Mouse (Mus musculus) right cerebral cortex, postnatal 14 days (tissue): Measurements from ENCODE around the gene Sec16a.
A peak's percentile ranks its signal among the peaks of the same experiment; 100 is the strongest.

Source experiments
- DNase-seq: peaks from one replicate; pipeline ENCODE4 v3.0.0; 2022

Sec16a gene

GRCm38 (mm10) chr2:26438373-26438772, 6.6 kb downstream of the Sec16a start:
- no peak for DNase-seq

GRCm38 (mm10) chr2:26437221-26437620, 7.8 kb downstream of the Sec16a start:
- no peak for DNase-seq

- DNase-seq = no peak
Measured at GRCm38 (mm10) chr2:26434791-26435572, 10.0 kb downstream of the Sec16a start.

GRCm38 (mm10) chr2:26429851-26430250, 15.2 kb downstream of the Sec16a start:
- DNase-seq = no peak

- no peak for DNase-seq
Measured at GRCm38 (mm10) chr2:26424541-26424940, 20.5 kb downstream of the Sec16a start.

GRCm38 (mm10) chr2:26423086-26423485, 21.9 kb downstream of the Sec16a start:
- no peak for DNase-seq

GRCm38 (mm10) chr2:26421969-26422368, 23.0 kb downstream of the Sec16a start:
- no peak for DNase-seq

- DNase-seq = no peak
Measured at GRCm38 (mm10) chr2:26418120-26418519, 26.9 kb downstream of the Sec16a start.

- no peak for DNase-seq
Measured at GRCm38 (mm10) chr2:26417066-26417465, 27.9 kb downstream of the Sec16a start.

GRCm38 (mm10) chr2:26410931-26411411, 34.0 kb downstream of the Sec16a start:
- DNase-seq = no peak

GRCm38 (mm10) chr2:26410091-26410490, 34.9 kb downstream of the Sec16a start:
- no peak for DNase-seq

GRCm38 (mm10) chr2:26409362-26409761, 35.7 kb downstream of the Sec16a start:
- DNase-seq = no peak

GRCm38 (mm10) chr2:26408515-26409356, 36.3 kb downstream of the Sec16a start, which contains the start of gene Inpp5e:
Gene Inpp5e, minus strand, starts transcription at chr2:26409203.
- peak; percentile 98 for DNase-seq

GRCm38 (mm10) chr2:26403306-26403705, 41.7 kb downstream of the Sec16a start:
- no peak for DNase-seq

- DNase-seq = no peak
Measured at GRCm38 (mm10) chr2:26402265-26402664, 42.8 kb downstream of the Sec16a start.

- DNase-seq = no peak
Measured at GRCm38 (mm10) chr2:26401023-26401422, 44.0 kb downstream of the Sec16a start.

GRCm38 (mm10) chr2:26400296-26400695, 44.7 kb downstream of the Sec16a start:
- DNase-seq = no peak

- no peak for DNase-seq
Measured at GRCm38 (mm10) chr2:26399647-26400046, 45.4 kb downstream of the Sec16a start.

GRCm38 (mm10) chr2:26398978-26399377, 46.0 kb downstream of the Sec16a start:
- no peak for DNase-seq

- no peak for DNase-seq
Measured at GRCm38 (mm10) chr2:26391617-26392016, 53.4 kb downstream of the Sec16a start.

- no peak for DNase-seq
Measured at GRCm38 (mm10) chr2:26390954-26391353, 54.1 kb downstream of the Sec16a start.

- DNase-seq = peak; percentile 90
Measured at GRCm38 (mm10) chr2:26389154-26389690, 55.8 kb downstream of the Sec16a start, which contains the start of the genes Entr1 and Pmpca. Gene Entr1, minus strand, starts transcription at chr2:26389316. Gene Pmpca, plus strand, starts transcription at chr2:26389339.

- DNase-seq = no peak
Measured at GRCm38 (mm10) chr2:26388682-26389153, 56.3 kb downstream of the Sec16a start.
